Mouse (Mus musculus): ENCODE results near the gene Mlph. TPM values are rescaled to one million over a fixed set of nuclear protein-coding genes. Genes with fewer than 3 reads are reported as not detected.

The Mlph gene
- total RNA-seq, 2 experiments from 2014 or later = 0.40 to 0.79 TPM

Other genes with a start within 250 kb of the Mlph start
- 10 to 100 TPM in 1 of 2 experiments, 1 to 10 TPM in 1; 7.8 to 10.5 TPM for gene Col6a3, start 71.1 kb upstream of the Mlph start, total RNA-seq (2021)
- not detected for gene Prlh, start 38.0 kb downstream of the Mlph start, total RNA-seq (2021)
- not detected for gene Rab17, start 54.6 kb downstream of the Mlph start, total RNA-seq (2021)
- 10 to 100 TPM; 66.4 to 74.2 TPM for gene Lrrfip1, start 83.7 kb downstream of the Mlph start, total RNA-seq (2021)
- under 1 TPM in 1 of 2 experiments, not detected in 1; 0.10 TPM for gene Rbm44, start 230.0 kb downstream of the Mlph start, total RNA-seq (2021)

Data from left cerebral cortex, postnatal 4 days (tissue).